Mouse (Mus musculus) kidney, adult 2 months (tissue): ENCODE results near the gene Ccdc80. TPM values are rescaled to one million over a fixed set of nuclear protein-coding genes. Genes with fewer than 3 reads are reported as not detected.

ENCODE experiments used
- DNase-seq: peaks from one replicate; pipeline ENCODE4 v3.0.0; 2021
- H3K27ac ChIP-seq: fragments of 200-500 bp; 2 replicates; pipeline ENCODE4 v1.5.1; 2012; ENCODE audit warnings: low read depth, low read length, control low read depth, inconsistent platforms; ENCODE audit not compliant: insufficient read depth
- H3K27me3 ChIP-seq: fragments of 200-500 bp; replicated peaks from 2 replicates; pipeline ENCODE4 v1.6.1; 2012; ENCODE audit warnings: mild to moderate bottlenecking, moderate library complexity, low read length, inconsistent platforms; ENCODE audit not compliant: control insufficient read depth, insufficient read depth
- H3K36me3 ChIP-seq: fragments of 200-500 bp; 2 replicates; pipeline ENCODE4 v1.6.1; 2012; ENCODE audit warnings: mild to moderate bottlenecking, moderate library complexity, low read length, inconsistent platforms; ENCODE audit not compliant: control insufficient read depth, insufficient read depth
- H3K4me1 ChIP-seq: fragments of 200-500 bp; 2 replicates; pipeline ENCODE4 v1.6.1; 2011; ENCODE audit warnings: low read length; ENCODE audit not compliant: control insufficient read depth, insufficient read depth
- H3K4me3 ChIP-seq: fragments of 200-500 bp; 2 replicates; pipeline ENCODE4 v1.5.1; 2011; ENCODE audit warnings: mild to moderate bottlenecking, low read depth, low read length, control low read depth; ENCODE audit not compliant: insufficient read depth
- CTCF ChIP-seq: fragments of 200-500 bp; conservative IDR thresholded peaks from 2 replicates; pipeline ENCODE4 v1.5.1; 2011; ENCODE audit warnings: low read depth, mild to moderate bottlenecking, control low read depth, low read length, moderate library complexity, mixed read lengths; ENCODE audit not compliant: insufficient read depth, insufficient read length
- POLR2A ChIP-seq: fragments of 200-500 bp; IDR thresholded peaks from one replicate; pipeline ENCODE4 v1.6.1; 2011; ENCODE audit warnings: low read depth, low read length, control low read depth
- WGBS: fragments of 180-500 bp; shearing (Covaris S2); methylation state at CpG from one replicate; pipeline ENCODE4 v1.1.7; 2018; 5-methylcytosine and 5-hydroxymethylcytosine counted together
- polyA plus RNA-seq: library from polyadenylated mRNA; depleted of rRNA; stranded (reverse); fragments of >200 nt; gene quantifications from 2 replicates; pipeline ENCODE4 v1.2.3, GENCODE M21; 2012

Ccdc80 gene
- polyA plus RNA-seq, 1 experiment: 7.6 TPM

DNA sequence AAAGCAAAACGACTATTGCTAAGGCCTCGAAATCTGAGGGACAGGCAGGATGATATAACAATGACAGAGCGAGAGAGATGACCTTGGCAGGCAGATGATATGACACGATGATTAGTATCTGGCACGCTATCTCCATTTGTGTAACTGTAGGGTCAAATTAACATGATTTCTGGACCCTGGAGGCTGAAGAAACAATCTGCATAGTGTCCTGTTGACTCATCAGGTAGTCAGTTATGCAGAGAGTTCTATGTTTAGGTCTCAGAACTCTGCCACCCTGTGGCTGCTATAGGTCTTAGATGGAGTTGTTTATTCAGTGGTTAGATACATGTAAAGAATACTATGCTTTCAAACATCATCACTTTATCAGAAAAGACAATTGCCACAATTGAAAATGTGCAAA, 48.5 kb downstream of the Ccdc80 start:
- TF ChIP-seq POLR2A: no peak
- TF ChIP-seq CTCF: no peak
- H3K27ac ChIP-seq: no peak overlapping the region
- DNase-seq: no peak
- H3K4me1 ChIP-seq: no peaks in the 10 kb centered on the region
- H3K36me3 ChIP-seq: peaks cover 34% of the 10 kb centered on the region
- H3K27me3 ChIP-seq: no peaks in the 10 kb centered on the region
- no peak overlapping the region for H3K4me3 ChIP-seq
- 94% methylated on average over 5 of the region's 5 CpGs for WGBS

DNA sequence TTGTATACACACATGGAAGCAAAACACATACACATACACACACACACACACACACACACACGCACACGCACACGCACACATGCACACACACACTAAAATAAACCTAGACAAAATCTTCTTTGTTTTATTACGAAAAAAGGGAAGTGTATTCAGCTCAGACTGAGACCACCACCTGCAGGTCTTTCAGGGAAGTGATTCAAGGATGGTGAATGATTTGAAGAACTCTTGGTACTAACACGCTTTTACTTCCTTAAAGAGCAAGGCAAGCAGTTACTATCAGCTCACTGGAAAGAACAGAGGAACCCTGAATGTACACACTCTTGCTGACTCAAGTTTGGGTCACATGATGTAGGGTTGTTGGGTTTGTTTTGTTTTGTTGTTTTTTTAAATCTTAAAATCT, 49.4 kb downstream of the Ccdc80 start:
- Histone ChIP-seq H3K27me3 (no peaks in the 10 kb centered on the region), H3K36me3 (peaks cover 34% of the 10 kb centered on the region), H3K4me1 (no peaks in the 10 kb centered on the region), H3K4me3 (no peak overlapping the region), H3K27ac (no peak overlapping the region)
- no peak for DNase-seq
- TF ChIP-seq CTCF: no peak
- no peak for TF ChIP-seq POLR2A
- 92% methylated on average over 5 of the region's 5 CpGs for WGBS

DNA sequence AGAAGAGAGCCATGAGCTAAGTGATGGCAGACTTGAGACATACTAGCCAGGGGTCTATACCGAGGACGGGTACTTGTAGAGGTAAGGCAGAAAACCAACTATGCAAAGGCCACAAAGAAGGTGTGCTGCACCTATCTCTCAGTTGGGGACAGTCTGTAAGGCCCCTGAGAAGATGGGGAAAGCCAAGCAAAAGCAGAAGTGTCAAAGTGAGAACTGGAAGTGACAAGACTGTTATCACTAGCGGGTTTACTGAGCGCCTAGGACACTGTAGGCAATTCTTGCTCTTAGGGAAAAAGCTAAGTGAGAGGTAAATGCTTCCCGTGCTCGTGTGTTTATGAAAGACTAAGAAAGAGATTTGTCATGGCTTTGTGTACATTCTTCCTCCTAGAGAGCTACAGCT, 51.9 kb downstream of the Ccdc80 start:
- no peak overlapping the region for H3K27ac ChIP-seq
- H3K4me1 ChIP-seq: no peaks in the 10 kb centered on the region
- H3K36me3 ChIP-seq: peaks cover 31% of the 10 kb centered on the region
- H3K27me3 ChIP-seq: no peaks in the 10 kb centered on the region
- TF ChIP-seq CTCF (no peak), POLR2A (no peak)
- DNase-seq: no peak
- no peak overlapping the region for H3K4me3 ChIP-seq
- 94% methylated on average over 6 of the region's 6 CpGs for WGBS

DNA sequence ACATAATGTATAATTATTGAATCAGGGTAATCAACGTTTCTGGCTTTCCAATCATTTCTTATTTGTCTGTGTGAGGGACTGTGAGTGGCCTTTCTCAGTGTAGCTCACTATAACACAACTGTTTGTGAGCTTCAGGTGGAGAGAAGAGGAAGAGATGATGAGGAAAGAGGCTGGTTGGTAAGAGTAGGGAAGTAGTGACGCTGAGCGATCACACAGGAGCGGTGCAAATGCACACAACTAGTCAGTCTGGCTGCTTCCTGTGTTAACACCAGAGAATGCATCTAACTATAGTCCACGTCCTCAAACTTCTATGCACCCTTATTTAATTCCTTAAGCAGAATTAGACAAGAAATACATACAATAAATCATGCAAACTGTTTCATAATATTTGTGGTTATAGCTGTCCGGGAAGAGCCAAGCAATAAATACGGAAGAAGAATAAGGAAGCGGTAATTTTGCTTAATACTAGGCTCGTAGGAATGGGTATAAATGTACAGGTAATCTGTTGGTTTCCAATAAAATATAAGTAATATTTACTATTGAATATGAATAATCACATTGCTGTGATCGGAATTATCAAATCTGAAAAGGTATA, 55.4 kb downstream of the Ccdc80 start:
- Histone ChIP-seq H3K4me3 (no peak overlapping the region), H3K4me1 (no peaks in the 10 kb centered on the region), H3K27ac (no peak overlapping the region), H3K36me3 (peaks cover 17% of the 10 kb centered on the region), H3K27me3 (no peaks in the 10 kb centered on the region)
- no peak for DNase-seq
- 90% methylated on average over 10 of the region's 10 CpGs for WGBS
- TF ChIP-seq POLR2A (no peak), CTCF (no peak)

DNA sequence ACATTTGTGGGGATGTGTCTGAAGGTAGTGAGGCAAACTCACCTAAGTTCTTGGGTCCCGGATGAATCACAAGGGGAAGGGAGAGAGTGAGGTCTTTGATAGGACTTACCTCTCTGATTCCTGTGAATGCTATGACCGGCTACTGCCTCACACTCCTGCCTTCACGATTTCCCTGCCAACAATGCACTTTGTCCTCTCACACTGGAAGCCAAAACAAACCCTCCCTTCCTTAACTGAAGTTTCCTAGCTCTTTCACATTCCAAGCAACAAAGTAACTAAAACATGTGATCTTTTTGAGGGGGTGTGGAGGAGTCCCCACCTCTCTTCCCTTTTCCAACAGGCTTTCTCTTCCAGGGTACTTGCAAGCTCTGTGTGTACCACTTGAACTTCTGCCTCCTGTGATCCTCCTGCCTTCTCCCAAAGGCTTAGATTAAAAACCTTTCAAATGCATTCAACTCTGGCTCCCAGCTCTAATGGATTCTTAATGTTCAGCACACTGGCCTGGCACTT, 61.6 kb downstream of the Ccdc80 start:
- Histone ChIP-seq H3K4me3 (no peak overlapping the region), H3K27ac (peak overlapping the region; percentile 20; the same call in 1 of the 2 replicates), H3K27me3 (no peaks in the 10 kb centered on the region), H3K4me1 (no peaks in the 10 kb centered on the region; the same call in 1 of the 2 replicates), H3K36me3 (peaks cover 2% of the 10 kb centered on the region)
- no peak for TF ChIP-seq POLR2A
- no peak for TF ChIP-seq CTCF
- peak; percentile 70 for DNase-seq
- 44% methylated on average over 3 of the region's 3 CpGs for WGBS

DNA sequence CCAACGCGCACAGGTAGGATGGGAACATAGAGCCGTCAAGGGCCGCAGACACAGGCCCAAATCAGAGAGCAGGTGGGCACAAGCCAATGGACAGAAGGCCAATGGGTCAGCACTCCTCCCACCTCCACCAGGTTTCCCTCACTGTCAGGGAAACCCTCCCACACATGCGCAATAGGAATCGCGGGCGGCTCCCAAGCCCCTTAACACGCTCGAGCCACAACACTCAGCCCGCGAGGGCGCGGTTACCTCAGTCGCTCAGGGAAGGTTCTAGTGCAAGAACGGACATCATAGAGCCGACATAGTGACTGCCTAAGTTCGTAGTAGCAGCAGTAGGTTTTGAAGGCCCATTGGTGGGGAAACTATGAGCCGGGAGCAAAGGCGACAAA, 64.9 kb downstream of the Ccdc80 start:
- DNase-seq: peak; percentile 82
- H3K4me1 ChIP-seq: peaks cover 3% of the 10 kb centered on the region; the same call in 1 of the 2 replicates
- 1% methylated on average over 20 of the region's 20 CpGs for WGBS
- H3K27me3 ChIP-seq: no peaks in the 10 kb centered on the region
- H3K27ac ChIP-seq: peak overlapping the region; percentile 84
- TF ChIP-seq POLR2A (no peak), CTCF (no peak)
- no peaks in the 10 kb centered on the region for H3K36me3 ChIP-seq
- peak overlapping the region; percentile 82 for H3K4me3 ChIP-seq

DNA sequence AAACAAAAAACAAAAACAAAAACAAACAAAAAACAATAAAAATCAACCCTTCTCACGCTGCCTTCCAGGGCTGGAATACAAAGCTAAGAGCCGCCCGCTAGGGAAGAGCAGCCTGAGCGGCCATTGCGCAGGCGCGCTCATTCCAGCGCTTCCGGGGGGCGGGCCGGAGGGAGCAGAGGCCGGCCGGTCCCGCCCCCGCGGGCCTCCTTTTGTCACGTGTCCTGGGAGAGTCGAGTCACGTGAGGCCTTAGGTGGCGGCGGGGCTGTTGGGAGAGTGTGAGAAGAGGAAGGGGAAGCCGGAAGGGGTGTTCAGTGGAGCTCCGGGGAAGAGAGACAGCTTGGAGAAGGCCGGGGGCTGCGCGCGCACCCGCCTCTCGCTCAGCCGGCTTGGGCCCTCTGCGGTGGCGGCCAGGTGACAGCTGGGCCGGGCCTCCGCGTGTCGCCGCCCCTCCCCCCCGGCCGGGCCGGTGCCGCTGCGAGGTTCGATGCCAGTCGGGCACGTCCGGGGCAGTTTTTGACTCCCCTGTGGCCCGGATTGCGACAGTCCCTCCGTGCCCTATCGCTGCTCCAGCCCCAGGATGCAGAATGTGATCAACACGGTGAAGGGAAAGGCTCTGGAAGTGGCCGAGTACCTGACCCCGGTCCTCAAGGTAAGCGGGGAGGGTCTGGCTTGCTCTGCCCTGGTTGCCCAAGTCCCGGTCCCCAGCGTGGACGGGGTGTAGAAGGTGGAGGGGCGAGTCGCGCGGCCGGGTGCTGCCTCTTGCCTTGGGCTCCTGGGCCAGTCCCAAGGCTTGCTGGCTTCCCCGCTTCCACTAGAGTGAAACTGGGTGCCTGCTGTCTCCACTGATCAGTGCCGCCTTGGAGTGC, 65.6 kb downstream of the Ccdc80 start, which contains the start of the genes Slc35a5 and Atg3:
TSS of gene Slc35a5 (minus strand) at position 185 of the 867 bp plus-strand sequence.
TSS of gene Atg3 (plus strand) at position 264 of the 867 bp plus-strand sequence.
- H3K4me3 ChIP-seq: peak within 1 kb of the TSS; percentile 82
- no peaks in the 10 kb centered on the region for H3K36me3 ChIP-seq
- WGBS: under 1% methylated on average over 63 of the region's 64 CpGs
- no peak for TF ChIP-seq CTCF
- peak; percentile 49 for TF ChIP-seq POLR2A
- H3K27ac ChIP-seq: peak within 1 kb of the TSS; percentile 84
- H3K27me3 ChIP-seq: no peaks in the 10 kb centered on the region
- H3K4me1 ChIP-seq: peaks cover 3% of the 10 kb centered on the region; the same call in 1 of the 2 replicates
- DNase-seq: peak; percentile 98
